Mouse (Mus musculus) cortical plate, adult 2 months (tissue): ENCODE measurements around the gene Erc1. TPM values are rescaled to one million over a fixed set of nuclear protein-coding genes. Genes with fewer than 3 reads are reported as not detected.

Experiments used
- H3K27ac ChIP-seq: fragments of 200-500 bp; 2 replicates; pipeline ENCODE4 v1.5.1; 2012; ENCODE audit warnings: low read length, control low read depth, inconsistent platforms; ENCODE audit not compliant: insufficient read depth
- H3K4me1 ChIP-seq: fragments of 200-500 bp; 2 replicates; pipeline ENCODE4 v1.6.1; 2011; ENCODE audit warnings: low read length; ENCODE audit not compliant: control insufficient read depth, insufficient read depth
- H3K4me3 ChIP-seq: fragments of 200-500 bp; 2 replicates; pipeline ENCODE4 v1.5.1; 2011; ENCODE audit warnings: mild to moderate bottlenecking, low read length, control low read depth; ENCODE audit not compliant: insufficient read depth
- CTCF ChIP-seq: fragments of 200-500 bp; IDR thresholded peaks from 2 replicates; pipeline ENCODE4 v1.5.1; 2011; ENCODE audit warnings: mild to moderate bottlenecking, control low read depth, low read length; ENCODE audit not compliant: insufficient read depth; ENCODE audit errors: extremely low read depth
- POLR2A ChIP-seq: fragments of 200-500 bp; IDR thresholded peaks from 2 replicates; pipeline ENCODE4 v1.6.1; 2011; ENCODE audit warnings: mild to moderate bottlenecking, low read length, control low read depth; ENCODE audit not compliant: insufficient read depth; ENCODE audit errors: extremely low read depth
- polyA plus RNA-seq: library from polyadenylated mRNA; depleted of rRNA; stranded (reverse); fragments of >200 nt; gene quantifications from 2 replicates; pipeline ENCODE4 v1.2.3, GENCODE M21; 2012; rRNA removed

Erc1 gene
- polyA plus RNA-seq, 1 experiment: 21.3 TPM

GRCm38 (mm10) chr6:119544518-119544864, 303.5 kb downstream of the Erc1 start:
- Histone ChIP-seq H3K4me1 (no peaks in the 10 kb centered on the region), H3K27ac (no peak overlapping the region), H3K4me3 (peak overlapping the region; percentile 35)
- TF ChIP-seq CTCF (no peak), POLR2A (no peak)

- no peak within 1 kb of the TSS for H3K27ac ChIP-seq
- TF ChIP-seq POLR2A: no peak
- no peak for TF ChIP-seq CTCF
- no peaks in the 10 kb centered on the region for H3K4me1 ChIP-seq
Observed at GRCm38 (mm10) chr6:119543803-119544517, 304.0 kb downstream of the Erc1 start, which contains the start of gene Wnt5b. Gene Wnt5b (minus strand): TSS chr6:119544347.

GRCm38 (mm10) chr6:119543456-119543802, 304.5 kb downstream of the Erc1 start:
- no peaks in the 10 kb centered on the region for H3K4me1 ChIP-seq
- H3K27ac ChIP-seq: no peak overlapping the region
- peak overlapping the region; percentile 35; the same call in 1 of the 2 replicates for H3K4me3 ChIP-seq
- no peak for TF ChIP-seq POLR2A
- no peak for TF ChIP-seq CTCF

More at GRCm38 (mm10) chr6:119543803-119544517, 304.0 kb downstream of the Erc1 start, which contains the start of gene Wnt5b:
- H3K4me3 ChIP-seq: peak within 1 kb of the TSS; percentile 35

- Histone ChIP-seq H3K4me1 (no peaks in the 10 kb centered on the region), H3K4me3 (no peak overlapping the region), H3K27ac (no peak overlapping the region)
- TF ChIP-seq POLR2A (no peak), CTCF (no peak)
Observed at GRCm38 (mm10) chr6:119535867-119536266, 312.1 kb downstream of the Erc1 start.

GRCm38 (mm10) chr6:119533170-119533709, 314.7 kb downstream of the Erc1 start:
- no peaks in the 10 kb centered on the region for H3K4me1 ChIP-seq
- no peak overlapping the region for H3K27ac ChIP-seq
- H3K4me3 ChIP-seq: no peak overlapping the region
- TF ChIP-seq CTCF (no peak), POLR2A (no peak)

- no peak for TF ChIP-seq POLR2A
- no peak for TF ChIP-seq CTCF
- Histone ChIP-seq H3K27ac (no peak overlapping the region), H3K4me1 (no peaks in the 10 kb centered on the region), H3K4me3 (no peak overlapping the region)
Observed at GRCm38 (mm10) chr6:119529659-119530058, 318.3 kb downstream of the Erc1 start.

DNA sequence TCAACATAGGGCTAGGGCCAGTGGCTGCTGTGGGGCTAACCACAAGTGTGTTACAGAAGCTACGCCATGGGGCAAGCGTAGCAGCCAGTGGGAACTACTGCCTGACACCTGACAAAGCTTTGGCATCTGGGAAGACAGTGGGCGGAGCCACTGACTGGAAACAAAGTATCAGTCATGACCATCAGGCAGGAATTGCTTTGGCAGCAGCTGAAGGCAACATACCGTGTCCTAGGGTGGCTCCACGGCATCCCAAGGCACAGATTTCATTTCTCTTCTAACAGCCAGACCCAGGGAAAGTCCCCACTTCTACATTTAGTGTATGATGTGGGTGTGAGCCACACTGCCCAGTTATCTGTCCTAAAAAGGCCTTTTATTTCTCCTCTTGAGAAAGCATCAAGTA, 321.5 kb downstream of the Erc1 start:
- no peak overlapping the region for H3K4me3 ChIP-seq
- TF ChIP-seq CTCF (no peak), POLR2A (no peak)

GRCm38 (mm10) chr6:119521931-119522391, 326.0 kb downstream of the Erc1 start:
- Histone ChIP-seq H3K4me1 (peaks cover 5% of the 10 kb centered on the region), H3K27ac (no peak overlapping the region), H3K4me3 (no peak overlapping the region)
- no peak for TF ChIP-seq POLR2A
- no peak for TF ChIP-seq CTCF

More for the DNA sequence above, 321.5 kb downstream of the Erc1 start:
- Histone ChIP-seq H3K4me1 (peaks cover 5% of the 10 kb centered on the region), H3K27ac (no peak overlapping the region)

DNA sequence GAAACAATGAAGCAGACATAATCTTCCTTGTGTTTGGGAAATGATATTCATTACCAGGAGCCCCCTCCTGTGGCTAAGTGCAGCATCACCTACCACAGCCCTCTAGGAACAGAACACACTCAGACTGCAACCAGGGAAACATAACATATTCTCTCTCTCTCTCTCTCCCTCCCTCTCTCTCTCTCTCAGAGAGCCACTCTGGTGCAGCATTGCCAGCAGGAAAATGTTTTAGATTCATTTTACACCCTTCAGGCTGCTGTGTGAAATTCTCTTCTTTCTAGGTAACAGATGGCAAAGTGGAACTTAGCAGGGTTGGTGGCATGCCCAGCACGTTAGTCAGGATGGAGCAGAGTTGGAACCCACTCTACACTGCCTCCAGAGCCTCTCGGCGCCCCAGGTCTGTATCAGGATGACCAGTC, 326.5 kb downstream of the Erc1 start:
- Histone ChIP-seq H3K27ac (no peak overlapping the region), H3K4me1 (peaks cover 5% of the 10 kb centered on the region), H3K4me3 (no peak overlapping the region)
- TF ChIP-seq POLR2A (no peak), CTCF (0 out of 2 replicates have a peak, but pooled peaks have one; percentile 12)

Other genes with a start within 250 kb of the Erc1 start
- gene Rad52, start 54.5 kb upstream of the Erc1 start, polyA plus RNA-seq: 60.6 and 65.7 TPM in 2 replicates
- gene Wnk1, start 190.5 kb upstream of the Erc1 start, polyA plus RNA-seq: 206 and 212 TPM in 2 replicates
- gene Ninj2, start 245.2 kb upstream of the Erc1 start, polyA plus RNA-seq: 6.9 and 7.0 TPM in 2 replicates